Mouse (Mus musculus) kidney, embryonic 15.5 days (tissue): ENCODE data around the gene Ndufb6. TPM values are rescaled to one million over a fixed set of nuclear protein-coding genes. Genes with fewer than 3 reads are reported as not detected.

Experiments used
- ATAC-seq: fragments of 200-750 bp; cut with Nextera tagmentation; replicated peaks from 2 replicates; pipeline ENCODE4 v1.8.0; 2017; ENCODE audit warnings: moderate TSS enrichment; ENCODE audit not compliant: low FRiP score
- H3K27ac ChIP-seq: fragments of 300-500 bp; sonication (generic); 2 replicates; pipeline ENCODE4 v1.5.1; 2015; ENCODE audit warnings: mild to moderate bottlenecking, inconsistent platforms
- H3K27me3 ChIP-seq: fragments of 300-500 bp; sonication (generic); 2 replicates; pipeline ENCODE4 v1.6.1; 2015; ENCODE audit warnings: inconsistent platforms
- H3K36me3 ChIP-seq: fragments of 300-500 bp; sonication (generic); 2 replicates; pipeline ENCODE4 v1.6.1; 2015; ENCODE audit warnings: inconsistent platforms
- H3K4me1 ChIP-seq: fragments of 300-500 bp; sonication (generic); 2 replicates; pipeline ENCODE4 v1.6.1; 2015; ENCODE audit warnings: inconsistent platforms
- H3K4me2 ChIP-seq: fragments of 300-500 bp; sonication (generic); 2 replicates; pipeline ENCODE4 v1.6.1; 2015; ENCODE audit warnings: moderate library complexity, mild to moderate bottlenecking, inconsistent platforms
- H3K4me3 ChIP-seq: fragments of 300-500 bp; sonication (generic); replicated peaks from 2 replicates; pipeline ENCODE4 v1.5.1; 2015; ENCODE audit warnings: mild to moderate bottlenecking, inconsistent platforms
- H3K9ac ChIP-seq: fragments of 300-500 bp; sonication (generic); 2 replicates; pipeline ENCODE4 v1.6.1; 2015; ENCODE audit warnings: mild to moderate bottlenecking, inconsistent platforms
- H3K9me3 ChIP-seq: fragments of 300-500 bp; sonication (generic); replicated peaks from 2 replicates; pipeline ENCODE4 v1.6.1; 2016; ENCODE audit warnings: inconsistent platforms
- WGBS: fragments of 180-500 bp; shearing (Covaris S2); methylation state at CpG from one replicate; pipeline ENCODE4 v1.1.7; 2015; ENCODE audit warnings: mixed read lengths; 5-methylcytosine and 5-hydroxymethylcytosine counted together
- polyA plus RNA-seq: library from polyadenylated mRNA; unstranded; fragments of >200 nt; fragmentation: Nextera tagmentation; extraction: Ambion mirVana; gene quantifications from 2 replicates; pipeline ENCODE4 v1.2.1, GENCODE M21; 2015

The Ndufb6 gene
- polyA plus RNA-seq, 1 experiment from 2014 or later = 348 TPM

GRCm38 (mm10) chr4:40289046-40289445 lies 9.8 kb upstream of the Ndufb6 start:
- no peak overlapping the region for H3K4me3 ChIP-seq
- no peaks in the 10 kb centered on the region for H3K9me3 ChIP-seq
- no peak overlapping the region for H3K9ac ChIP-seq
- H3K27ac ChIP-seq = no peak overlapping the region
- no peaks in the 10 kb centered on the region for H3K27me3 ChIP-seq
- no peaks in the 10 kb centered on the region for H3K36me3 ChIP-seq
- no peak overlapping the region for H3K4me2 ChIP-seq
- no peaks in the 10 kb centered on the region for H3K4me1 ChIP-seq
- ATAC-seq = no peak
- WGBS = 84% methylated on average over 2 of the region's 2 CpGs

GRCm38 (mm10) chr4:40287415-40287814 lies 8.2 kb upstream of the Ndufb6 start:
- Histone ChIP-seq H3K9me3 (no peaks in the 10 kb centered on the region), H3K27me3 (no peaks in the 10 kb centered on the region), H3K4me3 (no peak overlapping the region), H3K4me2 (no peak overlapping the region), H3K36me3 (no peaks in the 10 kb centered on the region), H3K27ac (no peak overlapping the region), H3K9ac (no peak overlapping the region), H3K4me1 (no peaks in the 10 kb centered on the region)
- WGBS = 76% methylated on average over 6 of the region's 6 CpGs
- ATAC-seq = no peak

- ATAC-seq = no peak
- no peaks in the 10 kb centered on the region for H3K9me3 ChIP-seq
- no peak overlapping the region for H3K4me3 ChIP-seq
- WGBS = 25% methylated on average over 4 of the region's 4 CpGs
- no peaks in the 10 kb centered on the region for H3K27me3 ChIP-seq
- H3K4me2 ChIP-seq = no peak overlapping the region
- H3K4me1 ChIP-seq = no peaks in the 10 kb centered on the region
- no peaks in the 10 kb centered on the region for H3K36me3 ChIP-seq
- no peak overlapping the region for H3K27ac ChIP-seq
- no peak overlapping the region for H3K9ac ChIP-seq
Measured at GRCm38 (mm10) chr4:40285582-40285981, 6.4 kb upstream of the Ndufb6 start.

- H3K27ac ChIP-seq = peak overlapping the region; percentile 95
- H3K9me3 ChIP-seq = no peaks in the 10 kb centered on the region
- H3K4me3 ChIP-seq = peak overlapping the region; percentile 96
- H3K36me3 ChIP-seq = peaks cover 25% of the 10 kb centered on the region
- H3K9ac ChIP-seq = peak overlapping the region; percentile 95
- peaks cover 11% of the 10 kb centered on the region for H3K4me1 ChIP-seq
- no peaks in the 10 kb centered on the region for H3K27me3 ChIP-seq
- peak; percentile 81 for ATAC-seq
- peak overlapping the region; percentile 74 for H3K4me2 ChIP-seq
- under 1% methylated on average over 21 of the region's 21 CpGs for WGBS
Measured at GRCm38 (mm10) chr4:40278880-40279275, 343 bp downstream of the Ndufb6 start.

- Histone ChIP-seq H3K4me1 (peaks cover 29% of the 10 kb centered on the region), H3K4me3 (peak within 1 kb of the TSS; percentile 82), H3K36me3 (peaks cover 49% of the 10 kb centered on the region), H3K9ac (peak within 1 kb of the TSS; percentile 74), H3K27ac (peak within 1 kb of the TSS; percentile 100), H3K27me3 (no peaks in the 10 kb centered on the region), H3K4me2 (peak within 1 kb of the TSS; percentile 88), H3K9me3 (no peaks in the 10 kb centered on the region)
- ATAC-seq = peak; percentile 97
- under 1% methylated on average over 38 of the region's 38 CpGs for WGBS
Measured at GRCm38 (mm10) chr4:40269430-40270032, 9.7 kb downstream of the Ndufb6 start, which contains the start of the genes Smim27 and Topors. Gene Smim27 (plus strand): TSS chr4:40269579. Gene Topors (minus strand): TSS chr4:40269850.

- 0 out of 2 replicates have a peak, but pooled peaks have one; percentile 0 for ATAC-seq
- 0% methylated on average over 16 of the region's 16 CpGs for WGBS
- no peaks in the 10 kb centered on the region for H3K9me3 ChIP-seq
- no peaks in the 10 kb centered on the region for H3K27me3 ChIP-seq
- peak overlapping the region; percentile 88 for H3K4me2 ChIP-seq
- peak overlapping the region; percentile 100 for H3K27ac ChIP-seq
- peaks cover 29% of the 10 kb centered on the region for H3K4me1 ChIP-seq
- H3K36me3 ChIP-seq = peaks cover 46% of the 10 kb centered on the region
- H3K9ac ChIP-seq = peak overlapping the region; percentile 74
- peak overlapping the region; percentile 82 for H3K4me3 ChIP-seq
Measured at GRCm38 (mm10) chr4:40268835-40269234, 10.4 kb downstream of the Ndufb6 start.

GRCm38 (mm10) chr4:40268204-40268813 lies 10.9 kb downstream of the Ndufb6 start:
- H3K9me3 ChIP-seq = no peaks in the 10 kb centered on the region
- peak overlapping the region; percentile 88 for H3K4me2 ChIP-seq
- H3K9ac ChIP-seq = peak overlapping the region; percentile 74
- H3K4me1 ChIP-seq = peaks cover 29% of the 10 kb centered on the region
- H3K4me3 ChIP-seq = peak overlapping the region; percentile 82
- peak overlapping the region; percentile 100 for H3K27ac ChIP-seq
- ATAC-seq = peak; percentile 83
- peaks cover 46% of the 10 kb centered on the region for H3K36me3 ChIP-seq
- under 1% methylated on average over 50 of the region's 50 CpGs for WGBS
- no peaks in the 10 kb centered on the region for H3K27me3 ChIP-seq

GRCm38 (mm10) chr4:40267681-40268080 lies 11.5 kb downstream of the Ndufb6 start:
- Histone ChIP-seq H3K9ac (peak overlapping the region; percentile 74), H3K36me3 (peaks cover 43% of the 10 kb centered on the region), H3K4me3 (peak overlapping the region; percentile 82), H3K9me3 (no peaks in the 10 kb centered on the region), H3K27ac (peak overlapping the region; percentile 100; the same call in 1 of the 2 replicates), H3K4me2 (peak overlapping the region; percentile 88), H3K4me1 (peaks cover 29% of the 10 kb centered on the region), H3K27me3 (no peaks in the 10 kb centered on the region)
- 56% methylated on average over 7 of the region's 7 CpGs for WGBS
- ATAC-seq = 0 out of 2 replicates have a peak, but pooled peaks have one; percentile 0

- Histone ChIP-seq H3K27ac (no peak overlapping the region), H3K27me3 (no peaks in the 10 kb centered on the region), H3K4me1 (peaks cover 29% of the 10 kb centered on the region), H3K4me2 (no peak overlapping the region), H3K9me3 (no peaks in the 10 kb centered on the region), H3K4me3 (no peak overlapping the region), H3K36me3 (peaks cover 62% of the 10 kb centered on the region), H3K9ac (no peak overlapping the region)
- 74% methylated on average over 1 of the region's 1 CpGs for WGBS
- no peak for ATAC-seq
Measured at GRCm38 (mm10) chr4:40264321-40264720, 14.9 kb downstream of the Ndufb6 start.

GRCm38 (mm10) chr4:40254385-40255103 lies 24.7 kb downstream of the Ndufb6 start:
- no peaks in the 10 kb centered on the region for H3K9me3 ChIP-seq
- no peaks in the 10 kb centered on the region for H3K4me1 ChIP-seq
- no peak overlapping the region for H3K9ac ChIP-seq
- no peak overlapping the region for H3K4me2 ChIP-seq
- H3K27ac ChIP-seq = no peak overlapping the region
- peaks cover 28% of the 10 kb centered on the region for H3K36me3 ChIP-seq
- H3K4me3 ChIP-seq = no peak overlapping the region
- no peak for ATAC-seq
- no peaks in the 10 kb centered on the region for H3K27me3 ChIP-seq
- WGBS = 84% methylated on average over 8 of the region's 8 CpGs

GRCm38 (mm10) chr4:40253766-40254165 lies 25.5 kb downstream of the Ndufb6 start:
- H3K4me1 ChIP-seq = no peaks in the 10 kb centered on the region
- no peaks in the 10 kb centered on the region for H3K27me3 ChIP-seq
- H3K9me3 ChIP-seq = no peaks in the 10 kb centered on the region
- no peak overlapping the region for H3K9ac ChIP-seq
- no peak overlapping the region for H3K27ac ChIP-seq
- ATAC-seq = no peak
- H3K4me3 ChIP-seq = no peak overlapping the region
- H3K36me3 ChIP-seq = peaks cover 21% of the 10 kb centered on the region
- 65% methylated on average over 2 of the region's 2 CpGs for WGBS
- H3K4me2 ChIP-seq = no peak overlapping the region

GRCm38 (mm10) chr4:40250984-40251383 lies 28.2 kb downstream of the Ndufb6 start:
- ATAC-seq = no peak
- H3K4me1 ChIP-seq = no peaks in the 10 kb centered on the region
- H3K36me3 ChIP-seq = 0 out of 2 replicates have a peak, but pooled peaks cover 2% of the 10 kb centered on the region
- H3K27ac ChIP-seq = no peak overlapping the region
- H3K4me3 ChIP-seq = no peak overlapping the region
- no peak overlapping the region for H3K4me2 ChIP-seq
- no peak overlapping the region for H3K9ac ChIP-seq
- no peaks in the 10 kb centered on the region for H3K27me3 ChIP-seq
- H3K9me3 ChIP-seq = no peaks in the 10 kb centered on the region
- WGBS = 93% methylated on average over 5 of the region's 5 CpGs
